Mouse (Mus musculus) heart, embryonic 11.5 days (tissue): ENCODE results near the gene Il3. TPM values are rescaled to one million over a fixed set of nuclear protein-coding genes. Genes with fewer than 3 reads are reported as not detected.

ENCODE experiments used
- ATAC-seq: fragments of 200-750 bp; cut with Nextera tagmentation; replicated peaks from 2 replicates; pipeline ENCODE4 v1.8.0; 2017; ENCODE audit warnings: moderate library complexity; ENCODE audit not compliant: insufficient number of reproducible peaks, low FRiP score, low TSS enrichment
- H3K27ac ChIP-seq: fragments of 300-500 bp; sonication (generic); 2 replicates; pipeline ENCODE4 v1.5.1; 2014; ENCODE audit warnings: mild to moderate bottlenecking, low read depth, low read length
- H3K27me3 ChIP-seq: fragments of 300-500 bp; sonication (generic); 2 replicates; pipeline ENCODE4 v1.6.1; 2014; ENCODE audit warnings: mild to moderate bottlenecking, low read length, mixed read lengths; ENCODE audit not compliant: control insufficient read depth, insufficient read depth
- H3K36me3 ChIP-seq: fragments of 300-500 bp; sonication (generic); 2 replicates; pipeline ENCODE4 v1.6.1; 2014; ENCODE audit warnings: mild to moderate bottlenecking, low read length, moderate library complexity, mixed read lengths; ENCODE audit not compliant: control insufficient read depth, insufficient read depth
- H3K4me1 ChIP-seq: fragments of 300-500 bp; sonication (generic); 2 replicates; pipeline ENCODE4 v1.6.1; 2014; ENCODE audit warnings: low read length; ENCODE audit not compliant: control insufficient read depth, insufficient read depth
- H3K4me2 ChIP-seq: fragments of 300-500 bp; sonication (generic); 2 replicates; pipeline ENCODE4 v1.6.1; 2014; ENCODE audit warnings: mild to moderate bottlenecking, moderate library complexity
- H3K4me3 ChIP-seq: fragments of 300-500 bp; sonication (generic); 2 replicates; pipeline ENCODE4 v1.5.1; 2014; ENCODE audit warnings: low read depth, low read length
- H3K9ac ChIP-seq: fragments of 300-500 bp; sonication (generic); 2 replicates; pipeline ENCODE4 v1.6.1; 2014; ENCODE audit warnings: mild to moderate bottlenecking, low read depth, low read length, moderate library complexity
- H3K9me3 ChIP-seq: fragments of 300-500 bp; sonication (generic); replicated peaks from 2 replicates; pipeline ENCODE4 v1.6.1; 2016; ENCODE audit warnings: low read length; ENCODE audit not compliant: control insufficient read depth
- WGBS: fragments of 180-500 bp; shearing (Covaris S2); extraction: QIAGEN DNeasy Blood & Tissue Kit; methylation state at CpG from one replicate; pipeline ENCODE4 v1.1.7; 2014; ENCODE audit not compliant: insufficient replicate concordance; 5-methylcytosine and 5-hydroxymethylcytosine counted together
- polyA plus RNA-seq: library from polyadenylated mRNA; unstranded; fragments of >200 nt; fragmentation: Nextera tagmentation; extraction: Ambion mirVana; gene quantifications from 2 replicates; pipeline ENCODE4 v1.2.1, GENCODE M21; 2014

Il3 gene
- polyA plus RNA-seq = not detected in 2 replicates

DNA sequence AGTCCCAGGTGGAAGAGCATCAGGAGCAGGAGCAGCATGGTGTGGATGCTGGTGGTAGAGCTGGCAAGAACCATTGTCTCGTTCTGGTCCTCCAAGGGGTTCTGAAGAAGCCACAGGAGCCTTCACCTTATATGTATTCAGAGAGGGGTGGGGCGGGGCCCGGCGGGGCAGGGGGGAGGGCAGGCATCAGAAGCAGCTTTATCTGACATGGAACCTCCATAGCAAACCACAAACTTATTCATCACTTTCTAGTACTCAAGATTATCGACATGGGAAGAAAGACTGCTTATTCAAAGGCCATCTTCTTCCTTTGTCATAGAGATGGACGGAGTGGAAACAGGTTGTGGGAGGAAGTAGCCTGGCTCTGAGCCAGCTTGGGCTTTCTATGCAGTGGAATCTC is at the start of gene Il3:
Gene Il3, minus strand, starts transcription at position 101 of the 400 bp plus-strand sequence.
- no peak for ATAC-seq
- Histone ChIP-seq H3K27ac (no peak within 1 kb of the TSS; the same call in 1 of the 2 replicates), H3K9ac (no peak within 1 kb of the TSS), H3K4me3 (no peak within 1 kb of the TSS), H3K4me1 (no peaks in the 10 kb centered on the region), H3K4me2 (no peak within 1 kb of the TSS), H3K36me3 (no peaks in the 10 kb centered on the region), H3K27me3 (no peaks in the 10 kb centered on the region), H3K9me3 (no peaks in the 10 kb centered on the region)
- 77% methylated on average over 6 of the region's 6 CpGs for WGBS

DNA sequence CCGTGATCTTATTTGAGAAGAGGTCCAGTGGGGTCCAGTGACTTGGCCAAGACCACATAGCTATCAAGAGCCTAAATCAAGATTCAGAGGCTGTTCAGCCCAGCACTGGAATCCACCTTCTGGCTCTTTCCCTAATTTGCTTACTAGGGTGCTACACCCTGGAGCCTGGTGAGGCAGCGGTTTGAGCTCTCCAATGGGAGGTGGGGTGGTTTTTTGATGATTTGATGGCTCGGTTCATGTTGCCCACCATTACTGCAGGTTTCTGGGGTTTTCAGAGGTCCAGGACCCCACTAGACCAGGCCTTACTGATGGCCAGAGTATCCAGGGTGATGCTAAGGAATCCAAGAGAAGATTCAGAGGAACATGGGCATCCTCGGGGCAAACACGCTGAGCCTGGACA is 48.3 kb upstream of the Il3 start:
- no peak for ATAC-seq
- no peak overlapping the region for H3K27ac ChIP-seq

DNA sequence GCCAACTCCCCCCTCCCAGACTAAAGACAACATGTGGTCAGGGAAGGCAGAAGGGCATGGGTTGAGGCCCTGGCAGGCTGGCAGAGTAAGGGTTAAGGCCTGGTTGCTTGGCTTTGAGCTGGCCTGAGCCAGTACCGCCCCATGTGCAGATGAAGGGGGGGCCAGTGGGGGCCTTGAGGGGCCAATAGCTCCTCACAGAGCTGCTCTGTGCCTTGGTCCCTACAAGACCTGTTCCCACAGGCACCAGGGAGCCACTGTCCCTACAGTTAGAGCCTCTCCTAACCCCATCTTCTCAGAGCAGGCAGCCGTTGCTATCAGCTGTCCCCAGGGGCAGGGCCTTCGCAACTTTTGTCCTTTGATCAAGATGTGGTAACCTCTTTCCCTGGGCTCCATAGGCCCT is 47.7 kb upstream of the Il3 start:
- Histone ChIP-seq H3K4me1 (peaks cover 23% of the 10 kb centered on the region), H3K4me2 (no peak overlapping the region), H3K27ac (no peak overlapping the region), H3K9me3 (no peaks in the 10 kb centered on the region), H3K9ac (no peak overlapping the region), H3K27me3 (no peaks in the 10 kb centered on the region), H3K4me3 (no peak overlapping the region), H3K36me3 (no peaks in the 10 kb centered on the region)
- 9% methylated on average over 3 of the region's 3 CpGs for WGBS
- no peak for ATAC-seq

More for the DNA sequence above, 48.3 kb upstream of the Il3 start:
- Histone ChIP-seq H3K36me3 (no peaks in the 10 kb centered on the region), H3K9ac (no peak overlapping the region), H3K4me2 (no peak overlapping the region), H3K4me1 (peaks cover 23% of the 10 kb centered on the region), H3K4me3 (no peak overlapping the region), H3K9me3 (no peaks in the 10 kb centered on the region), H3K27me3 (no peaks in the 10 kb centered on the region)
- 80% methylated on average over 5 of the region's 5 CpGs for WGBS

DNA sequence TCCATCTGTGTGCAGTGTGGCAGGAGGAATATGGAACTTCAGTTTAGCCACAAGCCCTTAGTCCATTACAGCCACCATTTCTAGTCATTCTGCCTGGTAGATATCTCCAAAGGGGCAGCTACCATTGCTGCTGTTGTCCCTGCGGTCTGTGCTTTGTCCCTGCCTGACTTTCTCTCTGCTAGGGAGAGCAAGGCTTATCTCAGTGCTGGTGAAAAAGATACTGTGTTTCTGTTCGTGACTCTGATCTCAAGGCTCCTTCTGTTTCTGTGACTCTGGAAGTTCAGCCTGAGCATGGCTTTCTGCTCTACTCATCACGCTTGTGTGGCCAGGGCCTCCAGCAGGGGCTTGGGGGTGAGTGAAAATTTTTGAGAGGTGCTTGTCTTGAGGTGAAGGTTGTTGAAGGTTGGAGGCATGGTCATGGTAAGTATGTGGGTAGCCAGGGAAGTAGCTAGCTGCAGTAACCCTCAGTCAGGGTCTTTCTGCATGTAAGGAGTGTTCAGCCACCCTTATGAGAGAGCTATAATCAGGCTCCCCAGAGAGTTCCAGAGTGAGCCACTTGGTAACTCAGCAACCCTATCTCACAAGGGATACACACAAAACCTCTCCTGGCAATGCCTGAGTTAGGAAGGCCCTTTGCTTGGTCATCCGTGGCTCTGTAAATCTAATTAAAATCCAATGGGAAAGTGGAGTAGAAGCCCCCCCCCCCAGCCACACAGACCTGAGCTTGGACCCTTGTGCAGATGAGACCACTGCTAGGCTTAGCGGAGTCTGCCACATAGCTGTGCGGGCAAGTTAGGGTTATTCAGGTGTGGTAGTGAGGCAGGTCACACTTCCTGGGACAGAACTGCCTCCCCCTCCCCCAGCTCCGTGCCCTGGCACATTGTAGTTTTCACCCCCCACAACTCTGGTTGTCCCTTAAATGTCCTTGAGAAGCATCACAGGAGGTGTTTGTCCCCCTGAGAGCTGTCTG is 46.6 kb upstream of the Il3 start:
- H3K36me3 ChIP-seq = no peaks in the 10 kb centered on the region
- no peak for ATAC-seq
- peaks cover 23% of the 10 kb centered on the region for H3K4me1 ChIP-seq
- no peaks in the 10 kb centered on the region for H3K9me3 ChIP-seq
- H3K27me3 ChIP-seq = no peaks in the 10 kb centered on the region
- H3K27ac ChIP-seq = peak overlapping the region; percentile 31
- 36% methylated on average over 7 of the region's 7 CpGs for WGBS
- no peak overlapping the region for H3K4me2 ChIP-seq
- H3K9ac ChIP-seq = no peak overlapping the region
- no peak overlapping the region for H3K4me3 ChIP-seq

DNA sequence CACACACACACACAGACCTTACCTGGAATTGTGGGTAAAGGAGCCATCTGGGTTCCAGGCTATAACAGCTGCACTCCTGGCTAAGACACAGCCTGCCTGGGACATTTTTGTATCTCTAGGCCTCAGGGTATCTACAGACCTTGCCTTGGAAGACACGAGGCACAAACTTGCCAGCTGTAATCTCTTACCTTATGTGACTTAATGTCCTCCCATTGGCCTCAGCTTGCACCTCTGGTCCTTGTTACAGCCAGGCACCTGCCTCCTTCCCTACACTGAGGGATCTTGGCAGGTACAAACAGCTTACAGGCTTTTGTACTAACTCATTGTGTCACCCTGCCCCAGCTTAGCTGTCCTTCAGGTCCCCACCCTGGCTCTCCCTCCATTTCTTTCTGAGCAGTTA is 45.5 kb upstream of the Il3 start:
- H3K9me3 ChIP-seq = no peaks in the 10 kb centered on the region
- 41% methylated on average over 1 of the region's 1 CpGs for WGBS
- H3K4me3 ChIP-seq = no peak overlapping the region
- H3K9ac ChIP-seq = no peak overlapping the region
- peaks cover 23% of the 10 kb centered on the region for H3K4me1 ChIP-seq
- H3K36me3 ChIP-seq = no peaks in the 10 kb centered on the region
- no peaks in the 10 kb centered on the region for H3K27me3 ChIP-seq
- ATAC-seq = no peak
- no peak overlapping the region for H3K4me2 ChIP-seq
- no peak overlapping the region for H3K27ac ChIP-seq

DNA sequence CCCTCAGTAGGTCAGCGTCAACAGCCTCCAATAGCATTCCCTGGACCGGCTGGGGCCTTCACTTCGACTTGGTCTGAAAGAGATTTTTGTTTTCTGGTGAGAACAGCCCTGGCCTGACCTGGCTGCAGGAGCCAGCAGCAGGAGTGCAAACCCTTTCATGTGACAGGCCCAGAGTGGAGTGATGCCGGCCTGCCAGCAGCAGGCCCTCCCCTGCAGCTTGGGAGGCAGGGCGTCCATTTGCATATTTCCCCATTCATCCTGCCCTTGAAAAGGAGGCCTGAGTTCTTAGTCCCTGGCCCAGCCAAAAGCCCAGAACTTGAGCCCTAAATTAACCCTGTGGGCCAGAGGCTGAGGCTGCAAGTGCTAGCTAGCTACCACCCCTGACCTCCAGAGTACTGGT is 44.9 kb upstream of the Il3 start:
- H3K9ac ChIP-seq = no peak overlapping the region
- no peak overlapping the region for H3K27ac ChIP-seq
- H3K4me3 ChIP-seq = no peak overlapping the region
- H3K4me1 ChIP-seq = peaks cover 23% of the 10 kb centered on the region
- H3K4me2 ChIP-seq = no peak overlapping the region
- no peak for ATAC-seq
- 15% methylated on average over 5 of the region's 5 CpGs for WGBS
- no peaks in the 10 kb centered on the region for H3K36me3 ChIP-seq
- no peaks in the 10 kb centered on the region for H3K9me3 ChIP-seq
- H3K27me3 ChIP-seq = no peaks in the 10 kb centered on the region

DNA sequence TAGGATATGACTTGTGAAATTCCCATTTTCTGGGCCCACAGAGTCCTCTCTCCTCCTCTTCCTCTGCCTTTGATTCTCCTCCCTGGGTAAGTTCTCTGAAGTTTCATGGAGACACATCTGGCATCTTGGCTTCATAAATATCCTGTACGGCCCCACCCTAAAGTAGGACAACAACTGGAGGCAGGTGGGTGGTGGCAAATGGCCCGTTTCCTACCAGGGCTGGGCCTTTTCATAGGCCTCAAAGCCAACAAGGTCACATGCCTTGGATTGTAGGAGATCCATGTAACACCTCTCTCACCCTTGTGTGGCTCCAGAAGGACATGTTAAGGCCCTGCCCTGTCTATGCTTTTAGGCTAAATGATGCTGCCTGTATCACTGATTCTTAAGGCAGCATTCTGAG is 43.5 kb upstream of the Il3 start:
- Histone ChIP-seq H3K27ac (no peak overlapping the region), H3K27me3 (peaks cover 4% of the 10 kb centered on the region; the same call in 1 of the 2 replicates)
- ATAC-seq = no peak

DNA sequence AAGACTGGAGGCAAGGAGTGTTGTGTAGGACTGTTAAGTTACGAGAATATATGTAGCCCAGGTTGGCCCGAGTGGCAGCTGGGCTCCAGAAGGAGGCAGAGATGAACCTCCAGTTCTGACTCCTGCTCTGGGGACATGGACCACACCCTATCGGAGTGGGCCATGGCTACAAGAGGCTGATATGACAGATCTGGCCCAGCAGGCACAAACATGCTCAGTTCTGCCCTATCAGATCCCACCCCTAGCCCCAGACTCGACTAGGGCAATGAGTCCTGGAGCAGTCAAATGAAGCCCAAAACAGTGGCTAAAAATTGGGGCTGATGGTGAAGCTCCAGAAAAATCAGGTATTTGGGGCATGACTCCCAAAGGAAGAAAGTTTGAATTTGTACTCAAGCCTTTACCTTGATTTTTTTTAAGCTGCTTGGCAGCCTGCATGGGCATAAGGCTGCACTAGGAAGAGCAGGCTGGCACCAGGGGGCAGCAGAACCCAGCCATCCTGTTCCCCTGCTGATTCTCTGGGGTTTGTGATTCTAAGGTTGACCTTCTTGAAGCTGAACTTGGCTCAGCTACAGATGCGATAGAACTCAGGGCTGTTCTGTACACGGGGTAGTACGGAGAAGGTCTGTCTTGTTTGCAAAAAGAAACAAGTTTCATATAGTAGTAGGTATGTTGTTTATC is 40.2 kb upstream of the Il3 start:
- Histone ChIP-seq H3K9me3 (no peaks in the 10 kb centered on the region), H3K9ac (no peak overlapping the region), H3K27ac (no peak overlapping the region), H3K4me1 (peaks cover 10% of the 10 kb centered on the region; the same call in 1 of the 2 replicates), H3K4me3 (no peak overlapping the region), H3K27me3 (peaks cover 23% of the 10 kb centered on the region), H3K36me3 (no peaks in the 10 kb centered on the region), H3K4me2 (no peak overlapping the region)
- 61% methylated on average over 7 of the region's 7 CpGs for WGBS
- ATAC-seq = no peak

More for the DNA sequence above, 43.5 kb upstream of the Il3 start:
- Histone ChIP-seq H3K9ac (no peak overlapping the region), H3K36me3 (no peaks in the 10 kb centered on the region), H3K4me2 (no peak overlapping the region), H3K4me3 (no peak overlapping the region), H3K4me1 (peaks cover 23% of the 10 kb centered on the region), H3K9me3 (no peaks in the 10 kb centered on the region)
- 67% methylated on average over 2 of the region's 2 CpGs for WGBS
